Mouse (Mus musculus): ENCODE results near the gene Abcg8. TPM values are rescaled to one million over a fixed set of nuclear protein-coding genes. Genes with fewer than 3 reads are reported as not detected.

The Abcg8 gene
- polyA plus RNA-seq, 2 experiments: 0.57 to 0.70 TPM

DNA sequence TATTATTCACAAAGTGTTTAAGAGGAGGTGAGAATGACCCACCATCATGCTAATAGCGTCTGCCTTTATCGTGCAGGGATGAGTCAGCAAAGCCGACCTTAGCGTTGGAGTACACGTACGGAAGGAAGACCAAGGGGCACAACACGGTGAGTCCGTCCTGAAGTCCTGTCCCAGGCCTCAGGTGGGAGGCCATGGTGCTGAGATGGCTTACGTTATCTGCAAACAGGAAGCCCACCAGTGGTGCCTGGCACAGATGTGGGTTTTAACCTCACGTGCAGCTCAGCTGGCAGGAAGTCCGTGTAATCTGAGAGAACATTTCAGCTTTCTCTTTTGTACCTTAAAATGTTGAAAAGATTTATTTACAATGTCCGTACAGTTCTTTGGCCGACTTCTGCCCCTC lies 42.7 kb upstream of the Abcg8 start:
- no peaks in the 10 kb centered on the region for H3K36me3 ChIP-seq (replicated peaks; ENCODE audit: control insufficient read depth, insufficient read depth, low read depth)
- no peak for ATAC-seq (ENCODE audit: insufficient read depth)
- DNase-seq (ENCODE audit: low read depth in 3 of 3, low spot score in 3 of 3): no peak
- peaks cover 0 to 3% of the 10 kb centered on the region in 2 experiments; a peak in 1 of 4 replicates for H3K4me1 ChIP-seq (replicated peaks; ENCODE audit: control insufficient read depth in 2 of 2, insufficient read depth in 2 of 2, low read length in 1 of 2)
- no peak overlapping the region for H3K9ac ChIP-seq (replicated peaks)
- no peak overlapping the region for H3K27ac ChIP-seq
- H3K4me2 ChIP-seq (ENCODE audit: low read depth): peak overlapping the region; percentile 13; the same call in 1 of the 2 replicates
- H3K4me3 ChIP-seq (ENCODE audit: insufficient read depth in 1 of 2, low read depth in 2 of 2, low read length in 2 of 2): no peak overlapping the region
- no peak for TF ChIP-seq CTCF (IDR thresholded peaks at IDR 0.05; ENCODE audit: low read depth)
- TF ChIP-seq EP300 (IDR thresholded peaks at IDR 0.05; ENCODE audit: low read depth): no peak
- H3K9me3 ChIP-seq (ENCODE audit: control insufficient read depth, low read length): no peaks in the 10 kb centered on the region
- H3K27me3 ChIP-seq (ENCODE audit: control insufficient read depth, insufficient read depth, low read length): no peaks in the 10 kb centered on the region
- 25% methylated on average over 13 of the region's 13 CpGs for WGBS (ENCODE audit: insufficient replicate concordance)

DNA sequence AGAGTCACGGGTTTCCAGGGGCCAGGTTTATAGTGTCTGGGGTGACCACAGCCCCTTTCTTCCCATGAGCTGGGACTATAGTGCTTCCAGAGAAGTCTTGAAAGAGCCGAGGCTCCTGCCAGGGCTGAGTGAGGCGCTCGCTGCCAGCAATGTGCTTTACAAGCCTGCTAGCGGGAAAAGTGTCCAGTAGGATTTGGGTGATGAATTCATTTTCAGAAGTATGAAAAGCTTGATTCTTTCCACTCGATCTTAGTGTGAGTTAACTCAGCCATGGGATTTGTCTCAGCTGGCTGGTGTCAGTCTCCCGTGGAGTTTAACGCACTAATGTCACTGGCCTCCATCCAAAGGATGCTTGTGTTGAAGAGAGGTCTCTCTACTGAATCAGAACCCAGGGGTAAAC lies 39.8 kb upstream of the Abcg8 start:
- H3K4me3 ChIP-seq (ENCODE audit: insufficient read depth in 1 of 2, low read depth in 2 of 2, low read length in 2 of 2): no peak overlapping the region
- H3K9me3 ChIP-seq (ENCODE audit: control insufficient read depth, low read length): no peaks in the 10 kb centered on the region
- DNase-seq (ENCODE audit: low read depth in 3 of 3, low spot score in 3 of 3): no peak
- H3K36me3 ChIP-seq (replicated peaks; ENCODE audit: control insufficient read depth, insufficient read depth, low read depth): no peaks in the 10 kb centered on the region
- TF ChIP-seq CTCF (IDR thresholded peaks at IDR 0.05; ENCODE audit: low read depth): no peak
- TF ChIP-seq EP300 (IDR thresholded peaks at IDR 0.05; ENCODE audit: low read depth): no peak
- H3K4me2 ChIP-seq (ENCODE audit: low read depth): no peak overlapping the region
- no peak overlapping the region for H3K27ac ChIP-seq
- H3K27me3 ChIP-seq (ENCODE audit: control insufficient read depth, insufficient read depth, low read length): no peaks in the 10 kb centered on the region
- H3K4me1 ChIP-seq (replicated peaks; ENCODE audit: control insufficient read depth in 2 of 2, insufficient read depth in 2 of 2, low read length in 1 of 2): peaks cover 0 to 3% of the 10 kb centered on the region in 2 experiments; a peak in 1 of 4 replicates
- no peak overlapping the region for H3K9ac ChIP-seq (replicated peaks)
- WGBS (ENCODE audit: insufficient replicate concordance): 67% methylated on average over 8 of the region's 8 CpGs
- no peak for ATAC-seq (ENCODE audit: insufficient read depth)

DNA sequence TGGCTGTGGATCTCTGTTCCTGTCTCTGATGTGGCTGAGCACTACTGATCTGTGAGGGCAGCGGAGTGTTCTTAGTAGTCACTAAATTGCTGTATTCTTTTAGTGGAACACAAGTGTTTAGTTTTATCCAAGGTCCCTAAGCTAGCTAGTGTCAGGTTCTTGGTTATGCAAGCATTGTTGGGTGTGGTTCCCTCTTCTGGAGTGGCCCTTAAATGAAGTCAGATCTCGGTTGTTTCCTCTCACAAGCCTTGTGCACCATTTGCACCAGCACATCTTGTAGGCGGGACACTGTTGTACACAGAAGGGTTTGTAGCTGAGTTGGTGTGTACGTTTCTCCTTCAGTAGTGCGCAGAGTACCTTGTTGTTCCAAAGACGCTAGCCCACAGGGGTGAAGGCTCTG lies 38.1 kb upstream of the Abcg8 start:
- Histone ChIP-seq H3K27me3 (ENCODE audit: control insufficient read depth, insufficient read depth, low read length) (no peaks in the 10 kb centered on the region), H3K9ac (replicated peaks) (no peak overlapping the region), H3K9me3 (ENCODE audit: control insufficient read depth, low read length) (no peaks in the 10 kb centered on the region), H3K4me3 (ENCODE audit: insufficient read depth in 1 of 2, low read depth in 2 of 2, low read length in 2 of 2) (no peak overlapping the region), H3K4me2 (ENCODE audit: low read depth) (no peak overlapping the region), H3K4me1 (replicated peaks; ENCODE audit: control insufficient read depth in 2 of 2, insufficient read depth in 2 of 2, low read length in 1 of 2) (peaks cover 0 to 3% of the 10 kb centered on the region in 2 experiments; a peak in 1 of 4 replicates), H3K36me3 (replicated peaks; ENCODE audit: control insufficient read depth, insufficient read depth, low read depth) (no peaks in the 10 kb centered on the region), H3K27ac (no peak overlapping the region)
- DNase-seq (ENCODE audit: low read depth in 3 of 3, low spot score in 3 of 3) (no peak), ATAC-seq (ENCODE audit: insufficient read depth) (no peak)
- TF ChIP-seq CTCF (IDR thresholded peaks at IDR 0.05; ENCODE audit: low read depth): no peak
- no peak for TF ChIP-seq EP300 (IDR thresholded peaks at IDR 0.05; ENCODE audit: low read depth)
- WGBS (ENCODE audit: insufficient replicate concordance): 68% methylated on average over 6 of the region's 6 CpGs

DNA sequence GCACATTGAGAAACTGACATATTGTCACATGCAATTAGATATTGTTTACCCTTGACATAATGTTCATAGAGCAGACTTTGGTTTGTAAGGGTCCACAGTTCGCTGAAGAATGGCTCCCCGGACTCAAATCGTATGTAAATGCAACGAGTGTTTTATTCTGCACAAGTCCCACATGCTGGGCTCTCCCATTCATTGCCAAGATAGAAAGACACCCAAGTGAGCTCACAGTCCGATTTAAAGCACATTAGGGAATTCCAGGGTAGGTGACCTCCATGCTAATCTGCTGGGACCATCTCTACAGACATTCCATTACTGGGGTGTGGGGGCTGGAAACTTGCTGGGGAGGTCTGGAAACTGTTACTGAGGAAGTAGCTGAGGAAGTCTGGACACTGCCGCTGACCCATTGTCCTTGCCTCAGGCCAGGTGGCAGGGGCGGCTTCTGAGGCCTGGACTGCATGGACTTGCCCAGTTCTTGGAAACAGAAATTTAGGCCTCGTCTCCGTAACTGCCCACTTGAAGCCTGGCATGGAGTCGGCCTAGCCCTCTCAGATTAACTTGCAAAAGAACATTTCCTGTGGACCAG lies 36.2 kb upstream of the Abcg8 start:
- H3K4me1 ChIP-seq (replicated peaks; ENCODE audit: control insufficient read depth in 2 of 2, insufficient read depth in 2 of 2, low read length in 1 of 2): no peaks in the 10 kb centered on the region
- H3K36me3 ChIP-seq (replicated peaks; ENCODE audit: control insufficient read depth, insufficient read depth, low read depth): no peaks in the 10 kb centered on the region
- no peaks in the 10 kb centered on the region for H3K9me3 ChIP-seq (ENCODE audit: control insufficient read depth, low read length)
- 64% methylated on average over 10 of the region's 10 CpGs for WGBS (ENCODE audit: insufficient replicate concordance)
- no peak overlapping the region for H3K4me2 ChIP-seq (ENCODE audit: low read depth)
- H3K4me3 ChIP-seq (ENCODE audit: insufficient read depth in 1 of 2, low read depth in 2 of 2, low read length in 2 of 2): no peak overlapping the region
- H3K9ac ChIP-seq (replicated peaks): no peak overlapping the region
- DNase-seq (ENCODE audit: low read depth in 3 of 3, low spot score in 3 of 3) (no peak), ATAC-seq (ENCODE audit: insufficient read depth) (no peak)
- no peak overlapping the region for H3K27ac ChIP-seq
- no peaks in the 10 kb centered on the region for H3K27me3 ChIP-seq (ENCODE audit: control insufficient read depth, insufficient read depth, low read length)
- TF ChIP-seq EP300 (IDR thresholded peaks at IDR 0.05; ENCODE audit: low read depth) (no peak), CTCF (IDR thresholded peaks at IDR 0.05; ENCODE audit: low read depth) (no peak)

DNA sequence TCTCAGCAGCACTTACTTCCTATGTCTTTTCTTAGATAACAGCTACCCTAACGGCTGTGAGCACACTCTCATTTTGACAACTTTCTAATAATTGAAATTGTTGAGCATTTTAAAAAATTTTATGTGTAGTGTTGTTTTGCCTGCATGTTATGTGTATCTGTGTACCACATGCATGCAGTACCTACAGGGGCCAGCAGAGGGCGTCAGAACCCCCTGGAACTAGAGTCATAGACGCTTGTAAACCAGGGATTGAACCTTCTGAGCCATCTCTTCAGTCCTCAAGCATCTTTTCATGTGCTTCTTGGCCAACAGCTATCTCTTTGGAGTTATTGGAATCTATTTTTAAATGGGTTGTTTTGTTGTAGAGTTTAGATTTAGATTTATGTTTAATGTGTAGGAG lies 34.2 kb upstream of the Abcg8 start:
- peaks cover 0 to 4% of the 10 kb centered on the region in 2 experiments; a peak in 2 of 4 replicates for H3K4me1 ChIP-seq (replicated peaks; ENCODE audit: control insufficient read depth in 2 of 2, insufficient read depth in 2 of 2, low read length in 1 of 2)
- TF ChIP-seq CTCF (IDR thresholded peaks at IDR 0.05; ENCODE audit: low read depth): peak; percentile 85
- no peak for TF ChIP-seq EP300 (IDR thresholded peaks at IDR 0.05; ENCODE audit: low read depth)
- no peak overlapping the region for H3K27ac ChIP-seq
- no peak overlapping the region for H3K4me3 ChIP-seq (ENCODE audit: insufficient read depth in 1 of 2, low read depth in 2 of 2, low read length in 2 of 2)
- no peaks in the 10 kb centered on the region for H3K27me3 ChIP-seq (ENCODE audit: control insufficient read depth, insufficient read depth, low read length)
- DNase-seq (ENCODE audit: low read depth in 3 of 3, low spot score in 3 of 3): peak in 2 of 3 experiments; percentile 6 to 10
- H3K4me2 ChIP-seq (ENCODE audit: low read depth): no peak overlapping the region
- 15% methylated on average over 3 of the region's 3 CpGs for WGBS (ENCODE audit: insufficient replicate concordance)
- no peaks in the 10 kb centered on the region for H3K36me3 ChIP-seq (replicated peaks; ENCODE audit: control insufficient read depth, insufficient read depth, low read depth)
- no peak overlapping the region for H3K9ac ChIP-seq (replicated peaks)
- H3K9me3 ChIP-seq (ENCODE audit: control insufficient read depth, low read length): no peaks in the 10 kb centered on the region
- ATAC-seq (ENCODE audit: insufficient read depth): no peak
